Mouse (Mus musculus) kidney, adult 2 months (tissue): ENCODE data around the gene Zbtb18. TPM values are rescaled to one million over a fixed set of nuclear protein-coding genes. Genes with fewer than 3 reads are reported as not detected.
A peak's percentile ranks its signal among the peaks of the same experiment; 100 is the strongest.

ENCODE experiments used
- DNase-seq: peaks from one replicate; pipeline ENCODE4 v3.0.0; 2021
- H3K27ac ChIP-seq: fragments of 200-500 bp; 2 replicates; pipeline ENCODE4 v1.5.1; 2012; ENCODE audit warnings: low read depth, low read length, control low read depth, inconsistent platforms; ENCODE audit not compliant: insufficient read depth
- H3K27me3 ChIP-seq: fragments of 200-500 bp; replicated peaks from 2 replicates; pipeline ENCODE4 v1.6.1; 2012; ENCODE audit warnings: mild to moderate bottlenecking, moderate library complexity, low read length, inconsistent platforms; ENCODE audit not compliant: control insufficient read depth, insufficient read depth
- H3K36me3 ChIP-seq: fragments of 200-500 bp; 2 replicates; pipeline ENCODE4 v1.6.1; 2012; ENCODE audit warnings: mild to moderate bottlenecking, moderate library complexity, low read length, inconsistent platforms; ENCODE audit not compliant: control insufficient read depth, insufficient read depth
- H3K4me1 ChIP-seq: fragments of 200-500 bp; 2 replicates; pipeline ENCODE4 v1.6.1; 2011; ENCODE audit warnings: low read length; ENCODE audit not compliant: control insufficient read depth, insufficient read depth
- H3K4me3 ChIP-seq: fragments of 200-500 bp; 2 replicates; pipeline ENCODE4 v1.5.1; 2011; ENCODE audit warnings: mild to moderate bottlenecking, low read depth, low read length, control low read depth; ENCODE audit not compliant: insufficient read depth
- CTCF ChIP-seq: fragments of 200-500 bp; conservative IDR thresholded peaks from 2 replicates; pipeline ENCODE4 v1.5.1; 2011; ENCODE audit warnings: low read depth, mild to moderate bottlenecking, control low read depth, low read length, moderate library complexity, mixed read lengths; ENCODE audit not compliant: insufficient read depth, insufficient read length
- POLR2A ChIP-seq: fragments of 200-500 bp; IDR thresholded peaks from one replicate; pipeline ENCODE4 v1.6.1; 2011; ENCODE audit warnings: low read depth, low read length, control low read depth
- WGBS: fragments of 180-500 bp; shearing (Covaris S2); methylation state at CpG from one replicate; pipeline ENCODE4 v1.1.7; 2018; 5-methylcytosine and 5-hydroxymethylcytosine counted together
- polyA plus RNA-seq: library from polyadenylated mRNA; depleted of rRNA; stranded (reverse); fragments of >200 nt; gene quantifications from 2 replicates; pipeline ENCODE4 v1.2.3, GENCODE M21; 2012

Gene Zbtb18
- polyA plus RNA-seq, 1 experiment: 12.7 TPM

- no peaks in the 10 kb centered on the region for H3K36me3 ChIP-seq
- TF ChIP-seq POLR2A: peak; percentile 18
- TF ChIP-seq CTCF: 0 out of 2 replicates have a peak, but pooled peaks have one; percentile 6
- no peaks in the 10 kb centered on the region for H3K27me3 ChIP-seq
- peaks cover 11% of the 10 kb centered on the region for H3K4me1 ChIP-seq
- WGBS: under 1% methylated on average over 86 of the region's 87 CpGs
- H3K27ac ChIP-seq: peak overlapping the region; percentile 95
- peak overlapping the region; percentile 73 for H3K4me3 ChIP-seq
- DNase-seq: peak; percentile 99
Measured at GRCm38 (mm10) chr1:177441492-177442195, 507 bp upstream of the Zbtb18 start.

DNA sequence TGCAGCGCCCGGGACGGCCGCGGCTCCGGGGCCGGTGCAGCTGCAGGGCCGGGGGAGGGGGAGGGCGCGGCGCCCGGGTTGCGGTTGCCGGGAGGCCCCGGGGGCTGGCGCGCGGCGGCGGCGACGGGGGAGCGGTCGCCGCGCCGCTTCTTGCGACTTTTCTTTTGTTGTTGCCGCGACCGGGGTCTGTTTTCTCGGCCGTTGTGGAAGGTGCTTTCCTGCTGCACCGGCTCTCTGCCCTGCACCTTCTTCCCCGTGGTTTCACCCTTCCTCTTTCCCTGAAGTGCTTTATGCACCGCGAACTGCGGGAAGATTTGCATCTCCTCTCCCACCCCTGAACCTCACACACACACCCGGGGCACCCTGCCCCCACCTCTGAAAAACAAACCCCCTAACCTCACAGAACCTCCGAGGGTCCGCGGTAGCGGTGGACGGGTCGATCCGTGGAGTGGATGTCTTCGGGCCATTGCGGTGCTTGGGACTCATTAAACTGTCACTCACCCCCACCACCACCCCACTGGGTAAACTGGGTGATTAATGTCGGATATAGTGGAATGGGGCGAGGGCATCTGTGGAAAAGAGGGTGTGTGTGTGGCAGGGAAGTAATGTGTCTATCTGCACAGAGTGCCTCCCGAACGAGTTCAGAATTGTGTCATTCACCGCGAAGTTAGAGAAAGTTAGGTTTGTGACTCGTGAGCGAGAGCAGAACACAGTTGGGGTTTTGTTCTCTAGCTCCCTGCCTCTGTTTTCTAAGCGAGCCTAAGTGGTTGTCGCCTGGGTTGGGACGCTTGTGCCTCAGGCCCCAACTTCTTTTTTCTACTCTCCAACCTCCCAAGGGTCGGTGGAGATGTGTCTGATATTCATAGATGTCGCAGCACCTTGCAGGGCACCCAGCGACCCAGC is 921 bp downstream of the Zbtb18 start:
- peaks cover 5% of the 10 kb centered on the region for H3K36me3 ChIP-seq
- peak; percentile 33 for DNase-seq
- no peaks in the 10 kb centered on the region for H3K27me3 ChIP-seq
- H3K27ac ChIP-seq: no peak overlapping the region
- no peak for TF ChIP-seq POLR2A
- no peak for TF ChIP-seq CTCF
- H3K4me3 ChIP-seq: peak overlapping the region; percentile 61
- peaks cover 11% of the 10 kb centered on the region for H3K4me1 ChIP-seq
- 5% methylated on average over 51 of the region's 62 CpGs for WGBS

GRCm38 (mm10) chr1:177443724-177444482 is 1.8 kb downstream of the Zbtb18 start:
- no peak overlapping the region for H3K27ac ChIP-seq
- H3K27me3 ChIP-seq: no peaks in the 10 kb centered on the region
- H3K36me3 ChIP-seq: peaks cover 10% of the 10 kb centered on the region
- 51% methylated on average over 9 of the region's 9 CpGs for WGBS
- DNase-seq: no peak
- peaks cover 11% of the 10 kb centered on the region for H3K4me1 ChIP-seq
- TF ChIP-seq POLR2A (no peak), CTCF (no peak)
- H3K4me3 ChIP-seq: peak overlapping the region; percentile 61; the same call in 1 of the 2 replicates

DNA sequence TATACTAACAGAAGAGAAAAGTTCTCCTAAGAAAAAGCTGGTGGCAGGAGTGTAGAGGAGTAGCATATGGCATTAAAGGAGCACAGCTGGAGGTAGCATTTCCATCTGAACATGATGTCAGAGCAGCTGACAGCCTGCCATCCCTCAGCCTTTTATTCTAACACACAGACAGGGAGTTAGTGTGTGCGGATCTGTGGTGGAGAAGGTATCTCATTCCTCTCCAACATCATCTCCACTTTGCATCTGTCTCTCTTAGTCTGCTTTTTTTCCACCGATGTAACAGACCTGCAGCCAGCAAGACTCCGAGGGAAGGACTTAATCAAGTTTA is 2.3 kb downstream of the Zbtb18 start:
- WGBS: 75% methylated on average over 3 of the region's 3 CpGs
- Histone ChIP-seq H3K4me3 (no peak overlapping the region), H3K27me3 (no peaks in the 10 kb centered on the region), H3K4me1 (peaks cover 11% of the 10 kb centered on the region), H3K36me3 (peaks cover 10% of the 10 kb centered on the region), H3K27ac (no peak overlapping the region)
- no peak for DNase-seq
- no peak for TF ChIP-seq POLR2A
- TF ChIP-seq CTCF: no peak

DNA sequence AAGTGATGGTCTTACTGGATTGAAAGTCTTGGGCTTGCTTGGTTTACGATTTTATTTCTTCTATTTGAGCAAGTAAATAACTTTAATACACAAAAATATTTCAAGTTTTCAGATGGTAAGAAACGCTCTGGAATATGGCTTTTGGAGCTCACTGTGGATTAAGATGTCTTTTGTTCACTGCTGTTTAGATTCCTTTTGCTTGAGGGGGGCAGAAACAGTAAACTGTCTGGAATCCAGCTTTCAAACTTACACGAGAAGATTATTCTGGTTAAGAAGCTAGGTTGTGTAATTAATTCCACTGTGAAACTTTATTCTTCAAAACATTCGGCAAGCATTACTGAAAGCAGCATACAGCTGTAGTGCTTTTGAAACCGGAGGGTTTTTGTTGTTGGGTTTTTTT is 2.8 kb downstream of the Zbtb18 start:
- TF ChIP-seq CTCF (no peak), POLR2A (no peak)
- Histone ChIP-seq H3K36me3 (peaks cover 10% of the 10 kb centered on the region), H3K4me3 (no peak overlapping the region), H3K27me3 (no peaks in the 10 kb centered on the region), H3K27ac (no peak overlapping the region), H3K4me1 (peaks cover 11% of the 10 kb centered on the region)
- WGBS: 56% methylated on average over 5 of the region's 5 CpGs
- no peak for DNase-seq

- H3K27me3 ChIP-seq: no peaks in the 10 kb centered on the region
- H3K4me3 ChIP-seq: no peak overlapping the region
- H3K4me1 ChIP-seq: peaks cover 11% of the 10 kb centered on the region
- peaks cover 10% of the 10 kb centered on the region for H3K36me3 ChIP-seq
- TF ChIP-seq POLR2A (no peak), CTCF (no peak)
- no peak for DNase-seq
- no peak overlapping the region for H3K27ac ChIP-seq
- 74% methylated on average over 7 of the region's 7 CpGs for WGBS
Measured at GRCm38 (mm10) chr1:177445461-177446130, 3.4 kb downstream of the Zbtb18 start.
